Mouse (Mus musculus) CD4-positive, CD25-positive, alpha-beta regulatory T cell, adult 4 months (primary cell): ENCODE data around the gene Fcgr2b. TPM values are rescaled to one million over a fixed set of nuclear protein-coding genes. Genes with fewer than 3 reads are reported as not detected.

Source experiments
- ATAC-seq: one replicate; pipeline ENCODE4 v1.8.0; 2017
- polyA plus RNA-seq, 2 experiments: library from polyadenylated mRNA; unstranded; fragments of 100-300 nt; shearing (Covaris generic); gene quantifications; one replicate each; pipeline ENCODE4 v1.2.1; 2017

Gene Fcgr2b
- polyA plus RNA-seq, 2 experiments from 2014 or later = 1.1 TPM; not detected in 1

GRCm38 (mm10) chr1:170924485-170924884, 51.9 kb downstream of the Fcgr2b start:
- no peak for ATAC-seq

- no peak for ATAC-seq
Measured at GRCm38 (mm10) chr1:170919308-170919707, 57.0 kb downstream of the Fcgr2b start.

- no peak for ATAC-seq
Measured at GRCm38 (mm10) chr1:170915657-170916056, 60.7 kb downstream of the Fcgr2b start.

- ATAC-seq = no peak
Measured at GRCm38 (mm10) chr1:170912891-170913615, 63.3 kb downstream of the Fcgr2b start, which contains the start of gene Fcrlb. Fcrlb (minus strand) TSS chr1:170912941.

- no peak for ATAC-seq
Measured at GRCm38 (mm10) chr1:170911907-170912660, 64.3 kb downstream of the Fcgr2b start.

Other genes starting within 250 kb of the Fcgr2b start
- gene Atf6, start 108.8 kb downstream of the Fcgr2b start, polyA plus RNA-seq = 1 to 10 TPM; 5.8 to 8.8 TPM
- gene Gm26620, start 91.5 kb downstream of the Fcgr2b start, polyA plus RNA-seq = not detected
- gene Dusp12, start 91.0 kb downstream of the Fcgr2b start, polyA plus RNA-seq = 10 to 100 TPM; 14.8 to 16.1 TPM
- not detected for gene Fcrlb, start 63.6 kb downstream of the Fcgr2b start, polyA plus RNA-seq
- 1 to 10 TPM in 1 of 2 experiments, under 1 TPM in 1; 0.52 to 3.9 TPM for gene Fcrla, start 49.0 kb downstream of the Fcgr2b start, polyA plus RNA-seq
- under 1 TPM in 1 of 2 experiments, not detected in 1; 0.26 TPM for gene Fcgr4, start 42.4 kb upstream of the Fcgr2b start, polyA plus RNA-seq
- gene Fcgr3, start 88.4 kb upstream of the Fcgr2b start, polyA plus RNA-seq = not detected
- 1 to 10 TPM; 4.8 to 5.5 TPM for gene Cfap126, start 137.4 kb upstream of the Fcgr2b start, polyA plus RNA-seq
- 100 to 1,000 TPM; 135 to 150 TPM for gene Sdhc, start 174.1 kb upstream of the Fcgr2b start, polyA plus RNA-seq
- gene Mpz, start 174.2 kb upstream of the Fcgr2b start, polyA plus RNA-seq = not detected
- gene Pcp4l1, start 219.7 kb upstream of the Fcgr2b start, polyA plus RNA-seq = not detected
- gene Nr1i3, start 237.4 kb upstream of the Fcgr2b start, polyA plus RNA-seq = under 1 TPM; 0.15 to 0.54 TPM
- 10 to 100 TPM; 24.0 to 48.7 TPM for gene Tomm40l, start 246.0 kb upstream of the Fcgr2b start, polyA plus RNA-seq
- gene Apoa2, start 248.5 kb upstream of the Fcgr2b start, polyA plus RNA-seq = under 1 TPM in 1 of 2 experiments, not detected in 1; 0.75 TPM